Mouse (Mus musculus) gonadal fat pad, adult 2 months (tissue): ENCODE measurements at regions not wholly inside any gene's neighbourhood (a gene's known extent, or its start where the extent isn't known, plus 50 kb on each side); places are given as distances from the start of the nearest gene placed in this dataset.
A peak's percentile ranks its signal among the peaks of the same experiment; 100 is the strongest.

Experiments
- DNase-seq: peaks from one replicate; pipeline ENCODE4 v3.0.0-alpha.2; 2012; ENCODE audit warnings: low read depth

DNA sequence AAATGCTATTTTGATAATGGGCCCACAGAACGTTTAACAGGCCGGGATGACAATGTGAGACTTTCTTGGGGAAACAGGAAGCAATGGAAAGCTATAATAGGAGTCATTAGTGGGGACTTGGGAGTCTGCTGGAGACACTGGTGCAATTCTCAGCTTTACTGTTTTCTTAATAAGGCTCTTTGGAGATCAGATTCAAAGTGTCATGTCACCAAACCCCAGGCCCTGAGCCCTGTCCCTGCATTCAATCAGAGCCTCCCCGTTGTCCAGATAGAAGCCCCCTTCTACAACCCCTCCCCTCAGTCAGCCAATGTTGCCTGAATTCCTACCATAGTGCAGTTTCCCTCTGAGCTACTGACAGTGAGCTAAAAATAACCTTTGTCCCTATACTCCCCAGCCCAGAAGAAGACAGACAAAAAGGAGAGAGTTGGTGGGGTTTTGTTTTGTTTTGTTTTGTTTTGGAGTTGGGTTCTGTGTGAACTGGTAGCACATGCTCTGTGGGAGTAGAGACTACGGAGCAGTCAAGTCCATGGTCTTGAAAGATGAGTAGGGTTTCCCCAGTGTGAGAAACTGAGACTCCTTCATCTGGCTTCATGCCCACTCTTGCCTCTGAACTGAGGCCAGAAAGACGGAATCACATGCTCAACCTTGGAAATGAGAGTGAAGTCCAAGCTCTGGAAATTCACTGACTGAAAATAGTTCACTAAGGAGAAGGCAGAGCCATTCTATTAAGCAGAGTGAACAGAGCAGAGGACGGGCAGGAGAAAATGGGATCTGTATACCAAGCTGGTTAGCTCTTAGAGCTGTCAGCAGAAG is 267.3 kb downstream of the Gm826 start:
- DNase-seq = no peak

DNA sequence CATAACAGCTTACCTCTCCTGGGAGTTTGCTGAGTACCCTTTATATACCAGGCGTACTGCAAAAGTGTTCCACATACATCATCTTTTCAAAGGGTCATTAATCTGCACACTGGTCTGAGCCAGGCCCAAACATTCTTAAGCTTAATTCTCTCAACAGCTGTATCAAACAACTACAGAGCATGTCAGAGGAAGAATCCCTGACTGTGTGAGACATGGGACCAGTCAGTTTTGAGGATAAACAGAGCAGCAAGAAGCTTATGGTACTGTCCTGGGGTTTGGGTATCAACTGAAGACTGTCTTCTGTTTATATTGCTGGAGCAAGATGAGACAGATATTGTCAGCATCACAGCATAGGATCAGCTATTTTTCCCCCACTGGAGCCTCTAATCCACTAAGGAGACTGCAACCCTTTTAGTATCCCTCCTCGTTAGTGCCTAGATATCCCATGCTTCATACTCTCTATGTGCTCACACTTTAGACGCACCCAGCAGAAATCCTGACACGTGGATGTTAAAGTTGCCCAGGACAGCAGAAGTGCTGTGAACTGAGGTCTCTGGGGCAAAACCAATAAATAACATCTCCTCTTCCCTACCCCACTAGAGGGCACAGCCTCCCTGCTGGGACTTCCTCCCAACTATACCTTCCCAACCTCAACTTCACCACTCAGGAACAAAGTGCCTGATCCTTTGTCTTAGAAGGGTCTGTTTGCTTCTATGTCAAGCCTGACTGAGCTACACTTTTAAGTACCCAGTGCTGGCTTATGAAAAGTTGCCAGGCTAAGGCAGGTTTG is 271.6 kb downstream of the Gm826 start:
- DNase-seq = no peak

DNA sequence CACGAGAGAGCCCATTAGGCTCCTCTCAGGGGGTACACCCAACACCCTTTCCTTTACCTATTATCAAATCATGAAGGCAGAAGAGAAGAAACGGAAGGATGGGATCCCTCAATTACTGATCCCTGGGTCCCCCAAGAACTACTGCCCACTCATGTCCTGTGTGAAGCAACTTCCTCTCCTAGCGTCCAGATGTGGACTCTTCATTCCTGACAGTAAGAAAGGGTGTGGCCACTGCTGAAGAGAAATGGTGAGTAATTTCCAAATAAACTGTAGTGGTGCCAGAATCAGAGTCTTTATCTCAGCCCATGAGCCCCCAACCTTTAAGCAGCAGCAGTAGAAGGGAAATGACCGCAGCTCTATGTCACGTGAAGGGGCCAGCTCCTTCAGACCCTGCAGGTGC is 273.9 kb downstream of the Gm826 start:
- DNase-seq = no peak

DNA sequence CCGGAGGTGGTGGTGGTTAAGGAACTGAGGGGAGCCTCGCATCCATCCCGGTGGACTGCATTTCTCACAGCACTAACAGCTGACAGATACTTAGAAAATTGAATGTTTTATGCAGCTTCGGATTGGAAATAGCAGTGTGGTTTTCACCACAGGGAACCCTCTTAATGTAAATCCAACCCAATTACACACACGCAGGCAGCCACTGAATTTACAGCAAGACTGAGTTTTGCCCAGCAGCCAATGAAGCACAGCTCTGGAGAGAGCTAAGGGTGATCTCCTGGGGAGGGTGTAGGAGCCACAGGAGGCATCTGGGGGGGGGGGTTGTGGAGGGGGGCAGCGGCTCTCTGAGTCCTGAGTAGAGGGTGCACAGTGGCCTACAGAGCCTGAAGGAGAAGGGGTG is 276.8 kb downstream of the Gm826 start:
- no peak for DNase-seq

DNA sequence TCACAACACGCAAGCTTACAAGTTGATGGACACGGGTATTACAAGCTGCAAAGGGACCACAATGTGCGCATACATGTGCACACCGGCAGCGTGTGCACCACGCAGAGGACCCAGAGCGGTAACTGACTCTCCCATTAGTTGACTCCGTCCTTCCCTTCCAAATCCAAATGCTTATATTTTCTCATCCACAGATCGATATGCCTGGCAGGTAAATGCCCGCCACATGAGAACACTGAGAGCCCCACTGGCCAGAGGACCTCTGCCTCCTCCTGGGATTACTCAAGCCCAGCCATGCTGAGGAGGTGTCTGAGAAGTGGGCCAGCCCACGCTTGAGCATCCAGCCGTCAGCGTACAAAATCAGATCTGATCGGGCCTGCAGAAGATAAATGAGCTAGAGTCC is 279.6 kb downstream of the Gm826 start:
- no peak for DNase-seq

DNA sequence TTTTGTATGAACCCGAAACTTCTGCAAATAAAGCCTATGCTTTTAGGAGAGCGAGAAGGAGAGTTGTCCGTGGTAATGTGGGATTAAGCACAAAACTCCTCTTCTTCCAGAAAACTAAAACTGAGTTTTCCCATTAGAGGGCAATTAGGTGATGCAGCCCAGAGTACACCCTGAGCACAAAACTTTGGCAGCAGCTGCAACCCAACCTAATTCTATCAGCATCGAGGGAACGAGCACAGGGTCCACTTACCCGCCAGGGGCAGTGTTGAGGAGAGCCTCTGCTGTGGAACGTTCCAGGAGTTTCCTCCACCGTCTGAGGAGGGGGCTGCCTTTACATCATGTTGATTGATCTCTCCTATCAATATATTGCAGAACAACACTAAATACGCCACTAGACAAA is 285.7 kb downstream of the Gm826 start:
- no peak for DNase-seq

DNA sequence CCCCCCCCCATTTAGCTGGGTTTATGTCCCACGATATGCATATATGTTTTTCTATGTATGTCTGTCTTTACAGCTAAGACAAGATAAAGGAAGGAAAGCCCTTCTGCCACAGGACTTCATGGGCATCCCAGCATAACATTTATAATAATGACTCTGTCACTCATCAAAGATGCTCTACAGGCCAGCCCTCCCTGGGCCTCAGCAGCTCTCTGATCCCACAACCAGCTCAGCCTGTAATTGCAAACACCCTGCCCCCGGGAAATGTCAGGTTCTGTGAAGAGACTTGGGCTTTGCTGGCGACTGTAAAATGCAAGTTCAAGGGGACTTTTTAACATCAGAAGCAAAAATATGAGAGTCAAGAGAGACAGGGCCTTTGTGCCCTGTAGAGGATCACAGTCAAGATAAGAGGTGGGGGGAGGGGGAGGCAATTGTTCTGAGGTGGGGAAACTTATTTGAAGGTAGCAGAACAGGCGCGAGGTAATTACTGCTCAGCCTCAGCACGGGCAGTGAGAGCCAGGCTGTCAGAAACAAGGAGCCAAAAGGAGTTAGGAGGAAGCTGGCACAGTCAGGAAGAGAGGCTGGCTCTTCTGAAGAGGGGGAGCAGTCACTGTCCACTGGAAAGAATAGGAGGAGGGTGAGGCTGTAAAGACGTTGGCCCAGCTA is 286.9 kb downstream of the Gm826 start:
- DNase-seq = no peak

DNA sequence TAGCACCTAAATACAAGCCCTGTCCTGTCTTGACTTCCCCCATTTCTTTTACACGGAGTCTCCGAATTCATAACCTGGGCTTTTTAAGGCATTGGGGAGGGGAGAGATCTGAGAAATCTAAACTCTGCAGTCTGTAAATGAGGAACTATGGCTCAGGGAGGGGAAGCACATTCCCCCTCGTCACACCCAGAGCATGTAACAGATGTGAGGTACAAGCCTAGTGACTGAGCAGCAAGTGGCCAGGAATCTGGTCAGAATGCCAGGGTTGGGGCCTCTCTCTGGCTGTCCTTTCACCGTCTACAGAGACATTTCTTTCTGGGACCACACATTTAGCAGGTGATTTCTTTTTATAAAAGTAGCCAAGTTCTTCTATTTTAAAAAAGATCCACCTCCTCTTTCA is 289.4 kb downstream of the Gm826 start:
- DNase-seq = no peak

DNA sequence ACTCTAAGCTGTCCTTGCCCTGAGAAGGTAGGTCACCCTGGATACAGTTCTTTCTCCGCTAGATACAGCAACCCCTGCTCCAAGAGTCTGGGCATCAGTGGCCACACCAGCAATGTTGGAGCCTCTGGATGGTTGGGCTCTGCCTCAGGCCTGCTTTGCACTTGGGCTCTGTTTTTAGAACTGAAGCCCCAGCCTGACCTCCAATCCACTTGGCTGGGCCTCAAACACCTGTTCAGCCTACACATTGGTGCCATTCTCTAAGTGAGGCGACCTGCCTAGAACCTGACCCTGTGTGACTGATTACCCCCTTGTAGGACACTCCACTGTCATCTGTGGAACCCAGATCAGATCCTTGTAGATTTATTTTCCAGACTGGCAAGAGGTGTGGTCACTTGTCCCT is 289.8 kb downstream of the Gm826 start:
- no peak for DNase-seq

DNA sequence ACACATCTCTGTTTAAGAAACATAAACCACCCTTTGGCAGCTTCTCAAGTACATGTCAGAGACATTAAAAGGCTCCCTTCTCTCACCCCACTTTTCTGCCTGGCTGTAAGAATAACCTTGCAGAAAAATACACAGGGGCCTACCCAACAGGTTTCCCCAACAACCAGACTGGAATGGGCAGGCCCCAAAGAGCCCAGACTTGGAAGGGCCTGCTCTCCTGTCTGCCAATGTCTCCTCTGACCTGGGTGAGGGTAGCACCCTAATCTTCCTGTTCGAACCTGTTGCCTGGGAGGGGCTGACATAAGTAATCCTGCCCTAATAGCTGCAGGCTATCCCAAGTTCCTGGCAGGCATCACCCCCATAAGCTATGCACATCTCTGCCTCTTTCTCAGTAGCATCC is 304.5 kb downstream of the Gm826 start:
- peak; percentile 6 for DNase-seq

DNA sequence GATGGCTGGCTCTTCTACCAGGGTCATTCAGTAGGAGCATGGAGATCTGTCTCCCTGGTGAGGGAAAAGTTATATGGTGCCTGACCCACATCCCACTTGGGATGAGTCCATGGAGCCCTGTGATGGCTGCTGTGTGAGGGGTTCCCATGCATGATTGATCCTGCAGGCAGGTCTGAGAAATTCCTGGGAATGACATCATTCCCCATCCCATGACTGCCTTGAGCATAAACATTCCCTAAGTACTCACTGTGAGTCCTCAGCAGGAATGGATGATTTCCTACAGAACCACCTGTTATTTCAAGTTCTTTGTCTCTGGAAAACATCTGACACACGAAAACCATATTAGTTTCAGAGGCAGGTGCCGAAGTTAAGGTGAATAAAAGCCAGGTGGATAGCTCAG is 305.5 kb downstream of the Gm826 start:
- DNase-seq = no peak

DNA sequence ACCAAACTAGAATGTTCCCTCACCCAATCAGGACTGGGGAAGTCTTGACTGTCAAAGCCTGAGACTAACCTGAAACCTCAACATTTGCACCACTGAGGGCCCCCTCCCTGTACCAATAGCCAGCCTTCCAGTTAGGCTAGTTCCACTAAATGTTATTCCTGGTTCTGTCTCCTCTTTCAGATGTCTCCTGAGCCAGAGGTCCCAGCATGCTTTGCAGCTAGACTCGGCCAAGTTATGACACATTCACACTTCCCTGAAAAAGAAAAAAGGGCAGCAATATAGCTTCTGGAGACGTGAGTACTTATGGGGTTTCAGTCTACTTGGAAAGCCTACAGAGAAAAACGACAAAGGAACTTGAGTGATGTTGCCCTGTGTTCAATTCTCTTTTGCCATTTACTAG is 308.1 kb downstream of the Gm826 start:
- no peak for DNase-seq

DNA sequence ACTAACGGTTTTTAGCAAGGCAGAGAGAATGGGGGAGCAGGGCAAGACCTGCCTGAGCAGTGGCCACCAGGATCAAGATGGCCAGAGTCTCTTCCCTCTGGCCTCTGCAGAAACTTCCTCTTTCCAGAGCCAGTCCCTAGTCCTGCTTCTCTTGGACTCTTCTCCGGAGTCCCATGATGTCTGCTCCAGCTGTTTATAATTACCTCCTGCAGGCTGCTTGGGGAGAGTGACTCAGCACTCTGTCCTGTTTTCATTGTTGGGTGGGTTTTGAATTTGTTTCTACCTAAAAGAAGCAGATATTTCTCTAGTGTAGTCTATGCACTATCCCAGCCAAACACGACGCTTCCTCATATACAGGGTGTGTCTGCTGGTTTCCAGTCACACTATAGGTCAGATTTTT is 312.4 kb downstream of the Gm826 start:
- DNase-seq = no peak

DNA sequence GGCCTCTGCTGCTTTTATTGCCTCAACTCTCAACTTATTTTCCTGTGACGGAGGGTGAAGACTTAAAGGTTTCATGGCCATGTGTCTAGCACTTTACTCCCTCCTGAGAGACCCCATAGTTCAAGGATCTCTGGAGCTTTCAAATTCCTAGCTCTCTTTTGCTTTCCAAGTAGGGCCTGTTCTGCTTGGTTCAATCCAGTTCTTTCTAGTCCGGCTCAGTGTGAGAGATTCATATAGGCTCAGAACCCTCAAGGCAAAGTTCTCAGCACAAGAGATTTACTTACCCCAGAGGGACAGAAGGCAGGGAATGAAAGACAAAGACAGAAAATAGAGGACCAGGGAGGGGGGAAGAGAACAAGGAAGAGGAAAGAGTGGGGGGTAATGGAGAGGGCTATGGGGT is 313.1 kb downstream of the Gm826 start:
- DNase-seq = no peak

DNA sequence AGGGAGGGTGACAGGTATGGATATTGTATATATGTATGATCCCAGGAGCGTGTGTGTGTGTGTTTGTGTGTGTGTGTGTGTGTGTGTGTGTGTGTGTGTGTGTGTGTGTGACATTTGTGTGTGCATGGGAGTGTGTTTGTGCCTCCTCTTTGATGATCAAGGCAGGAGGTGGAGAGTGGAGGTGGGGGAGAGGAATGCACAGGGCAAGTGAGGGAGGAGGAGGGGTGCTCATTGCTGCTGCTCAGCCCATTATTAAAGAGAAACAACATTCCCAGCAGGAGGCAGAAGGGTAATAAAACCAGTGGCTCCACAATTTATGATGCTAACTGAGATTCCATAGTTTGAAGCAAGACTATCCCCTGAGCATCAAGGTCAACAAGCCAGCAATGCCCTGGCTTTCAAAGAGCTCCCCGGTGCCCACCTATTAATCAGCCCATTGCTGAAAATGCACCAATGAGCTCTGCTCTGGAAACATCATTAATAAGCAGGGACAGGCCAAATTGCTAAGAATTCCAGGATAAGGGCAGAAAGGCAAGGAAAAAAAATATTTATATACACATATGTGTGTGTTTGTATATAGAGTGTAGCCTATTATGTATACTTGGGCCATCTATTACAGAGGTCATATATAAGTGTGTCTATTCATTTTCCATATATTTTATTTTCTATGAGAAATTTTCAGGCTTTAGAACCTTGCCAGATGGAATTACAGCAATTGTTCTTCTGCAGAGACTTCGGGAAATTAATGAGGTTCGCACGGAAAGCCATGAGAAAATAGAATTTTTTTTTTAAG is 316.7 kb downstream of the Gm826 start:
- no peak for DNase-seq

DNA sequence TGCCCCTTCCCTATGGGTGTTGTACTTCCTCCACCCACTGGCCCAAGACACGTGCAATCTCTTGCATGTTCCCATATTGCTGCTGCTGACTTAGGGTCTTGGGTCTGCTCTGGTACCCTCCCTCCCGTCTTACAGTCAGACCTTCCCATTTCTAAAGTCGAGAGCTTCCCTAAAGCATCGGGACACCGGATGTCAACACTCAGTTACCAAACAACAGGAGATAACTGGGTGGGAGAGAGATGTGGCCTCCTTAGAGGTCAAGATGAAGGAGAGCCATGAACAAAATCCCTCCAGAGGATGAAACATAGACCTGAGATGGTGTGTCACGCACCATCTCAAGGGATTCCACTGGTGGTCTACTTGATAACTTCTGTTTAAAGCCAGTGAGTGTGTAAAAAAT is 322.5 kb downstream of the Gm826 start:
- no peak for DNase-seq

DNA sequence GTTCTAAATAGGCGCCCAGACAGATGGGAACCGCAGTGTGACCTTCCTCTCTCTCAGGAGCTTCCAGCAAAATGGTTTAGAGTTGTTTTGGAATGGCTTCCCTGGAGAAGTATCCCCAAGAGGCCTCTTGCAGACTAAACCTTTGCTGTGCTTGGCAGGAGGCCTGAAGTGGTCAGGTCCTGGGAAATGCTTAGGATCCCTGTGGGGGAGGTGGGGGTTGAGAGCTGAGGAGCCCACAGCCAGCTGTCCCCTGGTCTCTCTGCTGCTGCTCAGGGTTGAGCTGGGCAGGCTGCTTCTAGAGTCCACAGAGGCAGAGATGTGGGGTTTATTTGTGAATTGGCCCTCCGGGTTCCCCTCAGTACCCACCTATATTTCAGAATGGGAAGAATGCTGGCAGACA is 331.3 kb downstream of the Gm826 start:
- DNase-seq = no peak

DNA sequence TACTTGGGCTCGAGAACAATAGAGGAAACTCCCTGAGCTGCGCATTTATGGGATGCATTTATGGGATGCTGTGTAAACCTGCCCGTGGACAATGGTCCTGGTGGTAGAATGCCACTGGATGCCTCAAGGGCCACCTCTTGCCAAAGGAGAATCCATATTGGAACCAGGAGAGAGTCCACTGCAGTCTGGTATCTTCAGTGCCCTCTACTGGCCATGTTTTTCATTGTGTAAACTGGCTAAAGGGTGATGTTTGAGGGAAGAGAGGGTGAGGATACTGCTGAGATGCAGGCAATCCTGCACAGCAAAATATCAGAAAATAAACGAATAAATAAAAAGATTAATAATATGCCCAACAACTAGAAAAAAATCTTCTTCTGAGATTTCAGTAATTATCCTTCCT is 333.5 kb downstream of the Gm826 start:
- no peak for DNase-seq

DNA sequence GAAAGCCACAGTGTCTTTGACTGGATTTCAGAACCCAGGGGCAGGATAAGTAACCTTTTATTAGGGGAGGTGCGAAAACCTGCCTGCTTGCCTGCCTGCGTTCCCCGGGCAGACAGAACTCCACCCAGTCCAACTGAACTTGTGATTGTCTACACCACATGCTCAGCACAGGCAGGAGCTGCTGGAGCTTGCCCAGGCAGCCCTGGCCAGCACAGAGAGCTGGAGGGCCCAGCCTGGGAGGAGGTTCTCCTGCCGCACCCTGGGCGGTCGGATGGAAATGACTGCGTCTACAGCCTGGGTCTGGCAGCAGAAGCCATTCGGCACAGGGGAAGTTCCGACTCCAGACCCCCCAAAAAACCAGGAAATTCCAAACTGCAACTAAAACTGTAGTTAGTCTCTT is 336.6 kb downstream of the Gm826 start:
- no peak for DNase-seq

DNA sequence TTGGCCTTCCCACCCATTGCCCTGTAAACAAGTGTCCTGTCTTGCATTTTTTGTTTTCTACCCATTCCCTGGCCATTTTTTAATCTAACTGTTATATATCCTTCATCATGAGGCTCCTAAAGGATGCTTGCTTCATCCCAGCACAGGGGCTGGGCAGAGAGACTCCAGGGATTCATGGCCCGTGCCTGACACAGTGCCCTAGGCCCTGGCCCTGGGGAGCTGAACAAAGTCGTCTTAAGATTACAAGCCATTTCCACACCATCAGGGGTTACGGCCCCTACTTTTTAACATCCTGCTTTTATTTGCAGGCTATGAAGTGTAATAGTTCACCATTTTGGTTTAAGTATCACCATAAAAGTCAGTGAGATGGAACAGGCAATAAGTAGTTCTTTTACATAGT is 339.5 kb downstream of the Gm826 start:
- no peak for DNase-seq

DNA sequence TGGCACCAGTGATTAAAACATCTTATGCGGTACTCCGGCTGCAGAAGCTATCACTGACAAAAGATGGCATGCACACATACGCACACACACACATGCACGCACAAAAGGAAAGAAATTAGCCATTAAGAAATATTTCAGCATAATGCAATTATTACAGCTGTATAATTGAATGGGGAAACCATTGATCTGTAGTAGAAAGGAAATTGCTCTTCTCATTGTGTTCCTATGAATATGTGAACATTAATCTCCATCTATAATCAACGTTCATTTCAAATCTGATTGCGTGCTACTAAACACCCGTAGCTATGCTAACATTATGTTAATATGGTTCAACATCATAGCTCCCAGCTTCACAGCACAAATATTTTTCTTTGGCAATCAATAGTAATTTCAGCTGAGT is 347.2 kb downstream of the Gm826 start:
- no peak for DNase-seq

DNA sequence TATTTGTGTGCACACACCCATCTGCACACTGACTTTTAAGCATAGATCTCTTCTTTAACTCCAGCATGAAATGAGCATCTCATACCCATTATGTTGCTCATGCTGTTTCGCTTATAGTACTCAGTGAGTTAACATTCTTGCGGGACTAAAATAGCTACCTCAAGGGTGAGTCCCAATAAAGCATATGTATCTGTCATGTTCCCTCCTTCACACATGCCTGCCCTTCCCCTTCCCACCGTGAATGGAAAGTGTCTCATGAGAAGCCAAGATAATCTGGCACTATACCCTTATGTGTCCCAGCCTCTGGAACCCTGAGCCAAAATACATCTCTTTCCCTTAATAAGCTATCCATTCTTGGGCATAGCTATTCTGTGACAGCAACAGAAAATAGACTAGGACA is 352.3 kb downstream of the Gm826 start:
- DNase-seq = no peak
